Mouse (Mus musculus) olfactory bulb, adult 2 months (tissue): ENCODE results near the gene Gstcd.

Source experiments
- CTCF ChIP-seq: fragments of 200-500 bp; IDR thresholded peaks from 2 replicates; pipeline ENCODE4 v1.5.1; 2012; ENCODE audit warnings: low read depth, mild to moderate bottlenecking, low read length, moderate library complexity; ENCODE audit not compliant: insufficient read depth
- POLR2A ChIP-seq: fragments of 200-500 bp; IDR thresholded peaks from 2 replicates; pipeline ENCODE4 v1.6.1; 2012; ENCODE audit warnings: mild to moderate bottlenecking, low read depth, low read length, moderate library complexity; ENCODE audit not compliant: insufficient read depth

- TF ChIP-seq CTCF, result no peak
- TF ChIP-seq POLR2A, result no peak
These were observed 151.4 kb downstream of the Gstcd start for GRCm38 (mm10) chr3:132940181-132940990.
